Mouse (Mus musculus): ENCODE measurements around the gene Spi1.

Spi1 gene

GRCm38 (mm10) chr2:91090827-91091226, 8.6 kb downstream of the Spi1 start:
- H3K27me3 ChIP-seq (ENCODE audit: insufficient read depth, low read length), result peaks cover 30% of the 10 kb centered on the region
- H3K4me1 ChIP-seq (replicated peaks; ENCODE audit: low read depth, low read length), result peaks cover 9% of the 10 kb centered on the region
- no peak for TF ChIP-seq POU5F1 (IDR thresholded peaks at IDR 0.05; ENCODE audit: borderline replicate concordance, low read length)
- TF ChIP-seq CTCF (conservative IDR thresholded peaks at IDR 0.05; ENCODE audit: low read length), result no peak
- no peak for TF ChIP-seq NANOG (IDR thresholded peaks at IDR 0.05; ENCODE audit: borderline replicate concordance, low read length)
- no peaks in the 10 kb centered on the region for H3K36me3 ChIP-seq (ENCODE audit: insufficient read depth, low read length)
- H3K4me3 ChIP-seq (replicated peaks; ENCODE audit: low read length), result no peak overlapping the region
- no peaks in the 10 kb centered on the region for H3K9me3 ChIP-seq (ENCODE audit: low read length)

GRCm38 (mm10) chr2:91096524-91096923, 14.3 kb downstream of the Spi1 start:
- H3K4me3 ChIP-seq (replicated peaks; ENCODE audit: low read length), result peak overlapping the region; percentile 61
- H3K36me3 ChIP-seq (ENCODE audit: insufficient read depth, low read length), result no peaks in the 10 kb centered on the region
- H3K27me3 ChIP-seq (ENCODE audit: insufficient read depth, low read length), result peaks cover 26% of the 10 kb centered on the region
- no peak for TF ChIP-seq CTCF (conservative IDR thresholded peaks at IDR 0.05; ENCODE audit: low read length)
- TF ChIP-seq POU5F1 (IDR thresholded peaks at IDR 0.05; ENCODE audit: borderline replicate concordance, low read length), result no peak
- TF ChIP-seq NANOG (IDR thresholded peaks at IDR 0.05; ENCODE audit: borderline replicate concordance, low read length), result no peak
- no peaks in the 10 kb centered on the region for H3K9me3 ChIP-seq (ENCODE audit: low read length)
- H3K4me1 ChIP-seq (replicated peaks; ENCODE audit: low read depth, low read length), result peaks cover 26% of the 10 kb centered on the region

- TF ChIP-seq NANOG (IDR thresholded peaks at IDR 0.05; ENCODE audit: borderline replicate concordance, low read length) (no peak), POU5F1 (IDR thresholded peaks at IDR 0.05; ENCODE audit: borderline replicate concordance, low read length) (no peak), CTCF (conservative IDR thresholded peaks at IDR 0.05; ENCODE audit: low read length) (no peak)
- no peaks in the 10 kb centered on the region for H3K9me3 ChIP-seq (ENCODE audit: low read length)
- H3K27me3 ChIP-seq (ENCODE audit: insufficient read depth, low read length), result peaks cover 26% of the 10 kb centered on the region
- H3K4me3 ChIP-seq (replicated peaks; ENCODE audit: low read length), result peak overlapping the region; percentile 61
- peaks cover 27% of the 10 kb centered on the region for H3K4me1 ChIP-seq (replicated peaks; ENCODE audit: low read depth, low read length)
- no peaks in the 10 kb centered on the region for H3K36me3 ChIP-seq (ENCODE audit: insufficient read depth, low read length)
Observed at GRCm38 (mm10) chr2:91097015-91097414, 14.8 kb downstream of the Spi1 start.

- no peak for TF ChIP-seq POU5F1 (IDR thresholded peaks at IDR 0.05; ENCODE audit: borderline replicate concordance, low read length)
- TF ChIP-seq CTCF (conservative IDR thresholded peaks at IDR 0.05; ENCODE audit: low read length), result no peak
- TF ChIP-seq NANOG (IDR thresholded peaks at IDR 0.05; ENCODE audit: borderline replicate concordance, low read length), result no peak
Observed at GRCm38 (mm10) chr2:91098156-91098555, 16.0 kb downstream of the Spi1 start.

GRCm38 (mm10) chr2:91101124-91101740, 19.0 kb downstream of the Spi1 start:
- TF ChIP-seq CTCF (conservative IDR thresholded peaks at IDR 0.05; ENCODE audit: low read length) (peak; percentile 78), POU5F1 (IDR thresholded peaks at IDR 0.05; ENCODE audit: borderline replicate concordance, low read length) (no peak), NANOG (IDR thresholded peaks at IDR 0.05; ENCODE audit: borderline replicate concordance, low read length) (no peak)
- no peaks in the 10 kb centered on the region for H3K36me3 ChIP-seq (ENCODE audit: insufficient read depth, low read length)
- H3K4me3 ChIP-seq (replicated peaks; ENCODE audit: low read length), result no peak overlapping the region
- H3K4me1 ChIP-seq (replicated peaks; ENCODE audit: low read depth, low read length), result peaks cover 26% of the 10 kb centered on the region
- peaks cover 14% of the 10 kb centered on the region for H3K27me3 ChIP-seq (ENCODE audit: insufficient read depth, low read length)
- no peaks in the 10 kb centered on the region for H3K9me3 ChIP-seq (ENCODE audit: low read length)

More at GRCm38 (mm10) chr2:91098156-91098555, 16.0 kb downstream of the Spi1 start:
- Histone ChIP-seq H3K27me3 (ENCODE audit: insufficient read depth, low read length) (peaks cover 26% of the 10 kb centered on the region), H3K4me3 (replicated peaks; ENCODE audit: low read length) (no peak overlapping the region), H3K9me3 (ENCODE audit: low read length) (no peaks in the 10 kb centered on the region), H3K4me1 (replicated peaks; ENCODE audit: low read depth, low read length) (peaks cover 27% of the 10 kb centered on the region), H3K36me3 (ENCODE audit: insufficient read depth, low read length) (no peaks in the 10 kb centered on the region)

- H3K27me3 ChIP-seq (ENCODE audit: insufficient read depth, low read length), result no peaks in the 10 kb centered on the region
- no peaks in the 10 kb centered on the region for H3K9me3 ChIP-seq (ENCODE audit: low read length)
- H3K4me1 ChIP-seq (replicated peaks; ENCODE audit: low read depth, low read length), result peaks cover 32% of the 10 kb centered on the region
- no peak for TF ChIP-seq CTCF (conservative IDR thresholded peaks at IDR 0.05; ENCODE audit: low read length)
- no peak for TF ChIP-seq NANOG (IDR thresholded peaks at IDR 0.05; ENCODE audit: borderline replicate concordance, low read length)
- no peak for TF ChIP-seq POU5F1 (IDR thresholded peaks at IDR 0.05; ENCODE audit: borderline replicate concordance, low read length)
- H3K36me3 ChIP-seq (ENCODE audit: insufficient read depth, low read length), result no peaks in the 10 kb centered on the region
- H3K4me3 ChIP-seq (replicated peaks; ENCODE audit: low read length), result no peak overlapping the region
Observed at GRCm38 (mm10) chr2:91108156-91108555, 26.0 kb downstream of the Spi1 start.

GRCm38 (mm10) chr2:91109241-91109640, 27.1 kb downstream of the Spi1 start:
- TF ChIP-seq CTCF (conservative IDR thresholded peaks at IDR 0.05; ENCODE audit: low read length), result no peak
- no peak for TF ChIP-seq NANOG (IDR thresholded peaks at IDR 0.05; ENCODE audit: borderline replicate concordance, low read length)
- no peak for TF ChIP-seq POU5F1 (IDR thresholded peaks at IDR 0.05; ENCODE audit: borderline replicate concordance, low read length)
- H3K27me3 ChIP-seq (ENCODE audit: insufficient read depth, low read length), result peaks cover 2% of the 10 kb centered on the region; the same call in 1 of the 2 replicates
- no peaks in the 10 kb centered on the region for H3K9me3 ChIP-seq (ENCODE audit: low read length)
- H3K4me3 ChIP-seq (replicated peaks; ENCODE audit: low read length), result no peak overlapping the region
- peaks cover 39% of the 10 kb centered on the region for H3K4me1 ChIP-seq (replicated peaks; ENCODE audit: low read depth, low read length)
- no peaks in the 10 kb centered on the region for H3K36me3 ChIP-seq (ENCODE audit: insufficient read depth, low read length)

- Histone ChIP-seq H3K9me3 (ENCODE audit: low read length) (no peaks in the 10 kb centered on the region), H3K36me3 (ENCODE audit: insufficient read depth, low read length) (no peaks in the 10 kb centered on the region), H3K4me1 (replicated peaks; ENCODE audit: low read depth, low read length) (peaks cover 39% of the 10 kb centered on the region), H3K4me3 (replicated peaks; ENCODE audit: low read length) (no peak overlapping the region), H3K27me3 (ENCODE audit: insufficient read depth, low read length) (peaks cover 2% of the 10 kb centered on the region; the same call in 1 of the 2 replicates)
- TF ChIP-seq NANOG (IDR thresholded peaks at IDR 0.05; ENCODE audit: borderline replicate concordance, low read length), result no peak
- TF ChIP-seq POU5F1 (IDR thresholded peaks at IDR 0.05; ENCODE audit: borderline replicate concordance, low read length), result no peak
- no peak for TF ChIP-seq CTCF (conservative IDR thresholded peaks at IDR 0.05; ENCODE audit: low read length)
Observed at GRCm38 (mm10) chr2:91109807-91110385, 27.7 kb downstream of the Spi1 start.
